Mouse (Mus musculus) limb, embryonic 14.5 days (tissue): ENCODE data around the gene Ephb3. TPM values are rescaled to one million over a fixed set of nuclear protein-coding genes. Genes with fewer than 3 reads are reported as not detected.
A peak's percentile ranks its signal among the peaks of the same experiment; 100 is the strongest.
"Not testable (repeated sequence)": the region's sequence is repeated elsewhere in the genome, so short reads cannot be mapped to it uniquely, and the experiment has no call there.

Experiments
- ATAC-seq: fragments of 200-750 bp; cut with Nextera tagmentation; 2 replicates; pipeline ENCODE4 v1.8.0; 2017; ENCODE audit warnings: low read depth, moderate number of reproducible peaks, moderate TSS enrichment; ENCODE audit not compliant: low FRiP score
- DNase-seq: peaks from one replicate; pipeline ENCODE4 v3.0.0-alpha.2; 2015; ENCODE audit warnings: low spot score
- H3K27ac ChIP-seq: fragments of 300-500 bp; sonication (generic); replicated peaks from 2 replicates; pipeline ENCODE4 v1.5.1; 2014; ENCODE audit warnings: low read depth, mild to moderate bottlenecking, low read length, moderate library complexity, mixed read lengths
- H3K27me3 ChIP-seq: fragments of 300-500 bp; sonication (generic); 2 replicates; pipeline ENCODE4 v1.6.1; 2014; ENCODE audit warnings: low read length, mixed read lengths; ENCODE audit not compliant: control insufficient read depth, insufficient read depth
- H3K36me3 ChIP-seq: fragments of 300-500 bp; sonication (generic); 2 replicates; pipeline ENCODE4 v1.6.1; 2014; ENCODE audit warnings: mild to moderate bottlenecking, low read length, moderate library complexity, mixed read lengths; ENCODE audit not compliant: control insufficient read depth, insufficient read depth
- H3K4me1 ChIP-seq: fragments of 300-500 bp; sonication (generic); 2 replicates; pipeline ENCODE4 v1.6.1; 2014; ENCODE audit warnings: antibody characterized with exemption, low read length, mixed read lengths; ENCODE audit not compliant: control insufficient read depth, insufficient read depth
- H3K4me2 ChIP-seq: fragments of 300-500 bp; sonication (generic); replicated peaks from 2 replicates; pipeline ENCODE4 v1.6.1; 2014; ENCODE audit warnings: low read depth, mild to moderate bottlenecking, low read length, moderate library complexity; ENCODE audit not compliant: severe bottlenecking
- H3K4me3 ChIP-seq: fragments of 300-500 bp; sonication (generic); replicated peaks from 2 replicates; pipeline ENCODE4 v1.5.1; 2014; ENCODE audit warnings: low read length
- H3K9ac ChIP-seq: fragments of 300-500 bp; sonication (generic); 2 replicates; pipeline ENCODE4 v1.6.1; 2014; ENCODE audit warnings: mild to moderate bottlenecking, low read depth, low read length, moderate library complexity; ENCODE audit not compliant: severe bottlenecking
- H3K9me3 ChIP-seq: fragments of 300-500 bp; sonication (generic); 2 replicates; pipeline ENCODE4 v1.6.1; 2016; ENCODE audit warnings: low read length; ENCODE audit not compliant: control insufficient read depth
- POLR2A ChIP-seq: fragments of 200-500 bp; IDR thresholded peaks from 2 replicates; pipeline ENCODE4 v1.8.0; 2012; ENCODE audit warnings: inconsistent platforms, mild to moderate bottlenecking, moderate library complexity, borderline replicate concordance; ENCODE audit not compliant: insufficient read depth, insufficient read length; ENCODE audit errors: extremely low read depth
- WGBS: fragments of 180-500 bp; shearing (Covaris S2); extraction: QIAGEN DNeasy Blood & Tissue Kit; methylation state at CpG from one replicate; pipeline ENCODE4 v1.1.7; 2014; 5-methylcytosine and 5-hydroxymethylcytosine counted together
- polyA plus RNA-seq, 2 experiments: library from polyadenylated mRNA; depleted of rRNA in 1 of 2; stranded (reverse) in 1 of 2; unstranded in 1 of 2; fragments of >200 nt; fragmentation: Nextera tagmentation in 1 of 2; extraction: Ambion mirVana in 1 of 2; gene quantifications; 2 replicates each; pipeline versions ENCODE4 v1.2.1 to v1.2.3; 2012 to 2014

Ephb3 gene
- polyA plus RNA-seq (2012; rRNA removed): 70.9 and 96.8 TPM in 2 replicates
- polyA plus RNA-seq (2014; fragmentation: Nextera tagmentation; extraction: Ambion mirVana): 37.0 and 42.1 TPM in 2 replicates

- H3K27ac ChIP-seq: peak within 1 kb of the TSS; percentile 85
- WGBS: under 1% methylated on average over 38 of the region's 51 CpGs
Measured at GRCm38 (mm10) chr16:21204367-21205092, at the start of gene Ephb3. TSS of gene Ephb3 (plus strand) at chr16:21204755.

GRCm38 (mm10) chr16:21156261-21156660, 48.3 kb upstream of the Ephb3 start:
- H3K9ac ChIP-seq, H3K4me3 ChIP-seq, H3K27me3 ChIP-seq, H3K4me1 ChIP-seq, ATAC-seq, DNase-seq, H3K27ac ChIP-seq, H3K9me3 ChIP-seq, H3K4me2 ChIP-seq, H3K36me3 ChIP-seq: not testable (repeated sequence)

More at GRCm38 (mm10) chr16:21204367-21205092, at the start of gene Ephb3:
- H3K4me3 ChIP-seq: peak within 1 kb of the TSS; percentile 93
- no peaks in the 10 kb centered on the region for H3K27me3 ChIP-seq
- peak; percentile 100 for DNase-seq
- peaks cover 27% of the 10 kb centered on the region for H3K4me1 ChIP-seq
- H3K4me2 ChIP-seq: peak within 1 kb of the TSS; percentile 86
- H3K9ac ChIP-seq: peak within 1 kb of the TSS; percentile 97
- peak; percentile 97 for ATAC-seq
- no peaks in the 10 kb centered on the region; the same call in 1 of the 2 replicates for H3K36me3 ChIP-seq
- TF ChIP-seq POLR2A: peak; percentile 98; the same call in 1 of the 2 replicates
- H3K9me3 ChIP-seq: no peaks in the 10 kb centered on the region

DNA sequence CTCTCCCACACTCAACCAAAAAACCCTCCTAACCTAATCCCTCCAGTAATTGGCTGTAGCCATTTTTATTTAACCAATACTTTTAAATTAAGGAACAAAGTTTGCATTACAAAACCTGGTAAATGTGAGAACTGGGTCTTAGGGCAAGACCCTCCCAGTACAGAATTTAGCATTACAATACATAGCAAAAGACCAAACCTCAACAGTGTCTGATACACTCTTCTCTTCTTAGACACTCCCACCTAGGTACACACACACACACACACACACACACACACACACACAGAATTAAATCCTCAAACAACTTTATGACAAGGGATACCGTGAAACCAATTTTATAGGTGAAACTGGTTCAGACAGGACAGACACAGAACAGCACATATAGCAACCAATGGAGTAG, 45.3 kb upstream of the Ephb3 start:
- DNase-seq, H3K4me1 ChIP-seq, H3K36me3 ChIP-seq, H3K27me3 ChIP-seq, H3K4me2 ChIP-seq, H3K9me3 ChIP-seq, H3K27ac ChIP-seq, ATAC-seq, H3K4me3 ChIP-seq, H3K9ac ChIP-seq: not testable (repeated sequence)
- WGBS: 59% methylated on average over 1 of the region's 1 CpGs

DNA sequence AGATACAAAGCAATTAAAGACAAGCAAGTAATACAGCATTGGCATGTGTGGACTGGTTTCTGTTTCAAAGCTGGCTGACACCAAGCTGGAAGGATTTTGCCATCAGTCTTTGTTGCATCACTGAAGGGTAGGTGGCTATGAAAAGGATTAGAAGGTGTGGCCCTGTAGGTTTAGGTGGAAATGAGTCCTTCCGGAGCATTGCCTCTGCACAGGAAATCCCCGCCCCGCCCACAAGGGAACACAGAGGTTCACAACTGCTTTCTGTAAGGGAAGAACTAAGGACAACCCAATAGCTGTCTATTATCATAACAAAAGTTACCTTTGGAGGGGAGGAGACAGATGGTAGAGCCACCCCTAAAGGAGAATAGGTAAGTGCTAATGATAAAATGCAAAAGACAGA, 41.1 kb upstream of the Ephb3 start:
- not testable (repeated sequence) for H3K27ac ChIP-seq, H3K9ac ChIP-seq, ATAC-seq, H3K4me3 ChIP-seq, H3K9me3 ChIP-seq, H3K36me3 ChIP-seq, H3K27me3 ChIP-seq, H3K4me2 ChIP-seq, DNase-seq, H3K4me1 ChIP-seq
- 77% methylated on average over 3 of the region's 3 CpGs for WGBS

- H3K4me3 ChIP-seq, H3K4me2 ChIP-seq, H3K4me1 ChIP-seq, H3K9me3 ChIP-seq, H3K27ac ChIP-seq, DNase-seq, H3K36me3 ChIP-seq, H3K27me3 ChIP-seq, H3K9ac ChIP-seq: not testable (repeated sequence)
- ATAC-seq: peak; percentile 67; the same call in 1 of the 2 replicates
- 25% methylated on average over 13 of the region's 19 CpGs for WGBS
Measured at GRCm38 (mm10) chr16:21165343-21166220, 39.0 kb upstream of the Ephb3 start.
